Mouse (Mus musculus): ENCODE measurements around the gene Cdc6.

- TF ChIP-seq POLR2A (IDR thresholded peaks at IDR 0.05; ENCODE audit: low read depth, low read length) (no peak), CTCF (IDR thresholded peaks at IDR 0.05; ENCODE audit: extremely low read depth, insufficient read length, insufficient replicate concordance, low read depth, low read length) (peak; percentile 50; the same call in 1 of the 2 replicates)
Observed at GRCm38 (mm10) chr11:98933151-98933550, 25.6 kb downstream of the Cdc6 start.

All from small intestine, adult 2 months (tissue).